Mouse (Mus musculus) hindbrain, embryonic 14.5 days (tissue): ENCODE data around the gene Ankrd36. TPM values are rescaled to one million over a fixed set of nuclear protein-coding genes. Genes with fewer than 3 reads are reported as not detected.

ENCODE experiments used
- polyA plus RNA-seq: library from polyadenylated mRNA; unstranded; fragments of >200 nt; fragmentation: Nextera tagmentation; extraction: Ambion mirVana; gene quantifications from 2 replicates; pipeline ENCODE4 v1.2.1, GENCODE M21; 2014

The Ankrd36 gene
- polyA plus RNA-seq, 1 experiment from 2014 or later = not detected

Other genes with a start within 250 kb of the Ankrd36 start
- gene Znrf3, start 124.8 kb upstream of the Ankrd36 start, polyA plus RNA-seq = 7.5 and 7.6 TPM in 2 replicates
- gene Xbp1, start 49.0 kb upstream of the Ankrd36 start, polyA plus RNA-seq = 133 and 167 TPM in 2 replicates
- gene Ccdc117, start 27.5 kb upstream of the Ankrd36 start, polyA plus RNA-seq = 11.4 and 15.4 TPM in 2 replicates
- gene Mrps24, start 146.0 kb downstream of the Ankrd36 start, polyA plus RNA-seq = 186 and 224 TPM in 2 replicates
- gene Urgcp, start 192.7 kb downstream of the Ankrd36 start, polyA plus RNA-seq = 26.2 and 26.8 TPM in 2 replicates
- 133 TPM in 2 replicates for gene Dbnl, start 218.8 kb downstream of the Ankrd36 start, polyA plus RNA-seq
- 2.5 and 2.9 TPM in 2 replicates for gene Pgam2, start 234.0 kb downstream of the Ankrd36 start, polyA plus RNA-seq